Mouse (Mus musculus): Measurements from ENCODE around the gene Irx3. TPM values are rescaled to one million over a fixed set of nuclear protein-coding genes. Genes with fewer than 3 reads are reported as not detected.
A peak's percentile ranks its signal among the peaks of the same experiment; 100 is the strongest.

The Irx3 gene
- polyA plus RNA-seq, 1 experiment from 2014 or later = 13.1 TPM

- Histone ChIP-seq H3K9me3 (ENCODE audit: control insufficient read depth, low read length) (no peaks in the 10 kb centered on the region), H3K27ac (replicated peaks in 1 of 2; ENCODE audit: control insufficient read depth in 1 of 2, insufficient read depth in 1 of 2, low read depth in 2 of 2, low read length in 2 of 2) (no peak overlapping the region), H3K27me3 (ENCODE audit: control insufficient read depth, insufficient read depth, low read length) (peaks cover 57% of the 10 kb centered on the region), H3K36me3 (ENCODE audit: control insufficient read depth, insufficient read depth, low read length) (no peaks in the 10 kb centered on the region), H3K4me2 (ENCODE audit: low read length) (peak overlapping the region; percentile 74), H3K4me3 (ENCODE audit: control insufficient read depth in 1 of 2, insufficient read depth in 1 of 2, low read depth in 1 of 2, low read length in 2 of 2) (peak overlapping the region in 1 of 2 experiments; percentile 19; a peak in 1 of 4 replicates), H3K4me1 (ENCODE audit: control insufficient read depth in 2 of 2, insufficient read depth in 2 of 2, low read length in 2 of 2) (peaks cover 30 to 35% of the 10 kb centered on the region in 2 experiments; a peak in 3 of 4 replicates), H3K9ac (ENCODE audit: low read length) (peak overlapping the region; percentile 25; the same call in 1 of the 2 replicates)
- no peak for ATAC-seq (ENCODE audit: insufficient number of reproducible peaks, insufficient read depth, low FRiP score, low read depth)
- whole genome bisulfite sequencing = 33% methylated on average over 12 of the region's 12 CpGs
Observed at GRCm38 (mm10) chr8:91806720-91807241, 4.9 kb upstream of the Irx3 start.

DNA sequence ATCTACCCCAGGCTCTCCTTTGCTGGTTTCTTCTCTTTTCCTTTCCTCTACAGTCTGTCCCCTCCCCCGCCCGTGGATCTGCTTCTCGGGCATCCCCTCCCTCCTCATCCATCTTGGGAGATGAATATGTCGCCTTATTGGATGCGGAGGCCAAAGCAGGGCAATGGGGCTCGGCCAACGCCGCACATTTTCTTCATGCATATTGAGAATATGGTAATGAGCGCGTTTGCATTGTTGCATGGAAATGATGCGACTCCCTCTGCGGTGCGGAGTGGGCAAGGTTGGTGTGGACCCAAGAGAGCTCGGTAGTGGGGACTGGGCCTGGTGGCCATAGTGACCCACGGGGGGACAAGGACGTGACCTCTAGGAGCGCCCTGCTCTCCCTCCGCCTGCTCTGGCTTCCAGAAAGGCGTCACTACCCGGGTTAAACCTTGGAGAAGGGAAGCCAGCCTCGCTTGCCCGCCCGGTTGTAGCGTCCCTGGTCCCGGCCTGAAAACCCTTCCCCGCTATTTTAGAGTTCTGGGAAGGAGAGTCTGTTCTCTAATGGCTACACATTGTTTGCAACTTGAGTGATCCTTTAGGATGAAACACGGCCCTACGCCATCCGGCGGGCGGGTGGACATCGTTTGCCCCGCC, 4.3 kb upstream of the Irx3 start:
- Histone ChIP-seq H3K4me1 (ENCODE audit: control insufficient read depth in 2 of 2, insufficient read depth in 2 of 2, low read length in 2 of 2) (peaks cover 30 to 35% of the 10 kb centered on the region in 2 experiments; a peak in 3 of 4 replicates), H3K36me3 (ENCODE audit: control insufficient read depth, insufficient read depth, low read length) (no peaks in the 10 kb centered on the region), H3K4me3 (ENCODE audit: control insufficient read depth in 1 of 2, insufficient read depth in 1 of 2, low read depth in 1 of 2, low read length in 2 of 2) (peak overlapping the region; percentile 19 to 42; a peak in 3 of 4 replicates), H3K9me3 (ENCODE audit: control insufficient read depth, low read length) (no peaks in the 10 kb centered on the region), H3K9ac (ENCODE audit: low read length) (peak overlapping the region; percentile 62), H3K4me2 (ENCODE audit: low read length) (peak overlapping the region; percentile 74), H3K27ac (replicated peaks in 1 of 2; ENCODE audit: control insufficient read depth in 1 of 2, insufficient read depth in 1 of 2, low read depth in 2 of 2, low read length in 2 of 2) (no peak overlapping the region), H3K27me3 (ENCODE audit: control insufficient read depth, insufficient read depth, low read length) (peaks cover 57% of the 10 kb centered on the region)
- WGBS = 11% methylated on average over 33 of the region's 33 CpGs
- no peak for ATAC-seq (ENCODE audit: insufficient number of reproducible peaks, insufficient read depth, low FRiP score, low read depth)

DNA sequence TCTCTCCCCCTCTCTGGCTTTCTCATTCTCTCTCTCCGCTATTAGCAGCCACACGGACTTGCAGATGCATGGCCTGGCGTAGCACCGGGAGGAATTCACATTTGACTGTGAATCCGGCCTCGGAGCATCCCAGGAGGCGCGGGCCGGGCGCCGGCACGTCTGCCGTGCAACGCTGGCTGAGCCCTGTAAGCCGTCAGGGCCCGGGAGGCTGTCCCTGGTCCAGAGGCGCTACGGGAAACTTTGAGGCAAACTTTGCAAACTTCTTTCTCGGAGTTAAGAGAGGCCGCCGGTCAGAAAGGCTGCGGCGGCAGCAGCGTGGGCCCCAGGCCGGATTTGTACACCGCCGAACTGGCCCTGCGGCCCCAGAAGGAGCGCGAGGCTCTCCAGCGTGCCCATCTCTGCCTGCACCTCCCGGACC, 3.4 kb upstream of the Irx3 start:
- H3K4me1 ChIP-seq (ENCODE audit: control insufficient read depth in 2 of 2, insufficient read depth in 2 of 2, low read length in 2 of 2) = peaks cover 30 to 35% of the 10 kb centered on the region in 2 experiments; a peak in 3 of 4 replicates
- H3K27ac ChIP-seq (replicated peaks in 1 of 2; ENCODE audit: control insufficient read depth in 1 of 2, insufficient read depth in 1 of 2, low read depth in 2 of 2, low read length in 2 of 2) = no peak overlapping the region
- no peaks in the 10 kb centered on the region for H3K36me3 ChIP-seq (ENCODE audit: control insufficient read depth, insufficient read depth, low read length)
- H3K4me2 ChIP-seq (ENCODE audit: low read length) = peak overlapping the region; percentile 74
- ATAC-seq (ENCODE audit: insufficient number of reproducible peaks, insufficient read depth, low FRiP score, low read depth) = no peak
- H3K4me3 ChIP-seq (ENCODE audit: control insufficient read depth in 1 of 2, insufficient read depth in 1 of 2, low read depth in 1 of 2, low read length in 2 of 2) = peak overlapping the region; percentile 32 to 42
- no peaks in the 10 kb centered on the region for H3K9me3 ChIP-seq (ENCODE audit: control insufficient read depth, low read length)
- WGBS = under 1% methylated on average over 32 of the region's 32 CpGs
- H3K27me3 ChIP-seq (ENCODE audit: control insufficient read depth, insufficient read depth, low read length) = peaks cover 57% of the 10 kb centered on the region
- H3K9ac ChIP-seq (ENCODE audit: low read length) = peak overlapping the region; percentile 62

- Histone ChIP-seq H3K4me3 (ENCODE audit: control insufficient read depth in 1 of 2, insufficient read depth in 1 of 2, low read depth in 1 of 2, low read length in 2 of 2) (peak overlapping the region; percentile 5 to 42; a peak in 3 of 4 replicates), H3K27ac (replicated peaks in 1 of 2; ENCODE audit: control insufficient read depth in 1 of 2, insufficient read depth in 1 of 2, low read depth in 2 of 2, low read length in 2 of 2) (no peak overlapping the region), H3K27me3 (ENCODE audit: control insufficient read depth, insufficient read depth, low read length) (peaks cover 59% of the 10 kb centered on the region), H3K4me2 (ENCODE audit: low read length) (peak overlapping the region; percentile 74), H3K36me3 (ENCODE audit: control insufficient read depth, insufficient read depth, low read length) (peaks cover 4% of the 10 kb centered on the region; the same call in 1 of the 2 replicates), H3K9ac (ENCODE audit: low read length) (peak overlapping the region; percentile 62), H3K9me3 (ENCODE audit: control insufficient read depth, low read length) (no peaks in the 10 kb centered on the region), H3K4me1 (ENCODE audit: control insufficient read depth in 2 of 2, insufficient read depth in 2 of 2, low read length in 2 of 2) (peaks cover 30 to 35% of the 10 kb centered on the region in 2 experiments; a peak in 3 of 4 replicates)
- no peak for ATAC-seq (ENCODE audit: insufficient number of reproducible peaks, insufficient read depth, low FRiP score, low read depth)
- 8% methylated on average over 36 of the region's 36 CpGs for WGBS
Observed at GRCm38 (mm10) chr8:91804403-91805253, 2.8 kb upstream of the Irx3 start.

DNA sequence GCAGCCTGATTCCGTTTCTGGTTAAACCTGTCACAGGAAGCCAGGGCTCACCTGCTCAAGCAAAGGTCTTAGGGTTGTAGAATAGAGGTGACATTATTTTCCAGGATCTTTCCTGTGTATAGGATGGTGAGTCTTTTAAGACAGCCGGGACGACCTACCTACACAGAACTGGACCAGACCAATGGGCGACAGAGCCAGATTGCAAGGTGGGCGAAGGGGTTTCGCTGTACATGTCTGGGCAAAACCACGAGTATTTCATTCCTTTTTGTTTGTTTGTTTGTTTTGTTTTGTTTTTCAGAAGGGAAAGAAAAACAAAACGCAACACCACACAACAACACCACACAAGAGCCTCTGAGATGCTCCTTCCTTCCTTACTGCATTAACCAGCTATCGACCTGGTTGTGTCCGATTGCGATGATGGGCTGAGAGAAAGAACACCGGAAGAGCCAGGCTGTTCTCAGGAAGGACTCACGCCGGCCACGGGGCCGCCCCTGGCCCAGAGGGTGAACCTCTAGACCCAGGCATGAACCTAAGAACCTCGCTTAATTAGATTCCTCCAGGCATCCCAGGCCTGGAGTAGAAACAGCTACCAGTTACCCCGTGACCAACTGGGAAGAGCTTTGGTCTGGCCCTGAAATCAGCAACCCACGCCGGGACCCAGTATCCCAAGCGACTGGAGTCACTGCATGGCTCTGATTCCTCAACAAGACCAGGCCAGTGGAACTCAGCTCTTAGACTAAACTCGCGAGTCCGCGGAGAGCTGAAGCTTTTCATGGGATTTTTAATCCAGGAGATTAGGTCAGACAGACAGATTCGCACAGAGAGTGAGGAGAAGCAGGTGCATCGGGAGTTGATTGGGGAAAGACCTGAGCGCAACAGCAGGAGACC, 1.9 kb upstream of the Irx3 start:
- no peak overlapping the region for H3K9ac ChIP-seq (ENCODE audit: low read length)
- peaks cover 6% of the 10 kb centered on the region; the same call in 1 of the 2 replicates for H3K36me3 ChIP-seq (ENCODE audit: control insufficient read depth, insufficient read depth, low read length)
- peak overlapping the region; percentile 5 to 15; a peak in 1 of 4 replicates for H3K4me3 ChIP-seq (ENCODE audit: control insufficient read depth in 1 of 2, insufficient read depth in 1 of 2, low read depth in 1 of 2, low read length in 2 of 2)
- no peak overlapping the region for H3K27ac ChIP-seq (replicated peaks in 1 of 2; ENCODE audit: control insufficient read depth in 1 of 2, insufficient read depth in 1 of 2, low read depth in 2 of 2, low read length in 2 of 2)
- 30% methylated on average over 28 of the region's 28 CpGs for WGBS
- H3K4me2 ChIP-seq (ENCODE audit: low read length) = peak overlapping the region; percentile 74
- peaks cover 59% of the 10 kb centered on the region for H3K27me3 ChIP-seq (ENCODE audit: control insufficient read depth, insufficient read depth, low read length)
- peaks cover 30 to 35% of the 10 kb centered on the region in 2 experiments; a peak in 3 of 4 replicates for H3K4me1 ChIP-seq (ENCODE audit: control insufficient read depth in 2 of 2, insufficient read depth in 2 of 2, low read length in 2 of 2)
- ATAC-seq (ENCODE audit: insufficient number of reproducible peaks, insufficient read depth, low FRiP score, low read depth) = no peak
- H3K9me3 ChIP-seq (ENCODE audit: control insufficient read depth, low read length) = no peaks in the 10 kb centered on the region

GRCm38 (mm10) chr8:91802401-91803322, 795 bp upstream of the Irx3 start:
- peaks cover 35 to 43% of the 10 kb centered on the region in 2 experiments for H3K4me1 ChIP-seq (ENCODE audit: control insufficient read depth in 2 of 2, insufficient read depth in 2 of 2, low read length in 2 of 2)
- 5% methylated on average over 29 of the region's 29 CpGs for WGBS

More at GRCm38 (mm10) chr8:91802401-91803322, 795 bp upstream of the Irx3 start:
- Histone ChIP-seq H3K27me3 (ENCODE audit: control insufficient read depth, insufficient read depth, low read length) (peaks cover 57% of the 10 kb centered on the region), H3K4me2 (ENCODE audit: low read length) (peak overlapping the region; percentile 92), H3K4me3 (ENCODE audit: control insufficient read depth in 1 of 2, insufficient read depth in 1 of 2, low read depth in 1 of 2, low read length in 2 of 2) (peak overlapping the region; percentile 22 to 85), H3K27ac (replicated peaks in 1 of 2; ENCODE audit: control insufficient read depth in 1 of 2, insufficient read depth in 1 of 2, low read depth in 2 of 2, low read length in 2 of 2) (peak overlapping the region; percentile 56 to 97), H3K36me3 (ENCODE audit: control insufficient read depth, insufficient read depth, low read length) (peaks cover 6% of the 10 kb centered on the region; the same call in 1 of the 2 replicates), H3K9me3 (ENCODE audit: control insufficient read depth, low read length) (no peaks in the 10 kb centered on the region), H3K9ac (ENCODE audit: low read length) (peak overlapping the region; percentile 94)
- no peak for ATAC-seq (ENCODE audit: insufficient number of reproducible peaks, insufficient read depth, low FRiP score, low read depth)

Data from heart, embryonic 14.5 days (tissue).